Mouse (Mus musculus) cortical plate, adult 2 months (tissue): ENCODE data around the gene Farp1.

Experiments
- CTCF ChIP-seq: fragments of 200-500 bp; IDR thresholded peaks from 2 replicates; pipeline ENCODE4 v1.5.1; 2011; ENCODE audit warnings: mild to moderate bottlenecking, control low read depth, low read length; ENCODE audit not compliant: insufficient read depth; ENCODE audit errors: extremely low read depth
- POLR2A ChIP-seq: fragments of 200-500 bp; IDR thresholded peaks from 2 replicates; pipeline ENCODE4 v1.6.1; 2011; ENCODE audit warnings: mild to moderate bottlenecking, low read length, control low read depth; ENCODE audit not compliant: insufficient read depth; ENCODE audit errors: extremely low read depth

DNA sequence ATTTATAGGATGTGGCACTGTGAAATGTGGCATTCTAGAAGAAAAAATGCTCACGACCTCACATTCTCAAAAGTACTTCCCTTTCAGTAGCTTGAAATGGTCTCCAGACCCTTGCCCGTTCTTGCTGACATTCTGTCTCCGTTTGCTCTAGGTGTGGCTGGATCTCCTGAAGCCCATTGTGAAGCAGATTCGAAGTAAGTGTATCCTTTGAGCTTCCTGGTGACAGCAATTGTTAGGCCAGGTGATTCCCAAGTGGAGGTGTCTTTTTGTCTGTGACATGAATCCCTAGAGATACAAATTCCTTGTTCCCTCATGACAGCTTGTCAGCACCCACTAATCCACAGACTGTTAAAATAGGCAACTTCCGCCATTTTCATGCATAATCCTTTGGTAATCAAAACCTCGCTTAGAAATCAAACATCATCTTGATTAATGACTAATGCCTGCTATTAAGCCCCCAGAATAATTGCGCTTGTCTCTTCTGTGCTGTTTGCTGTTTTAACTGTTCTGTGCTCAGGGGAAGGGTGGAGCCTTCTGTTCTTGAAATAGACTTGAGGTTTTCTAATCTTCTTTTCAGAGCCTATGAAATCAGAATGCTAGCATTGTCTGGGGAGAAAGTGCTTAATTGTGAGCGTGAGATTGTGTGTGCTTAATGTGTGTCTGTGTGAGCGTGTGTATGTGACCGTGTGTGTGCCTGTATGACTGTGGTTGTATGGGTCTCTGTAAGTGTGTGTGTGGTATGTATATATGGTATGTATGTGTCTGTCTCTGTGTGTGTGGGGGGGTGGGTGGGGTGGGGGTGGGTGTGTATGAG is 184.4 kb downstream of the Farp1 start:
- no peak for TF ChIP-seq POLR2A
- no peak for TF ChIP-seq CTCF
